Mouse (Mus musculus): ENCODE results near the gene Vtn. TPM values are rescaled to one million over a fixed set of nuclear protein-coding genes. Genes with fewer than 3 reads are reported as not detected.

Vtn gene
- total and polyA plus RNA-seq, 2 experiments from 2014 or later, result 94.4 to 111 TPM

GRCm38 (mm10) chr11:78534516-78534915, 35.6 kb downstream of the Vtn start:
- Histone ChIP-seq H3K9ac (no peak overlapping the region), H3K4me1 (ENCODE audit: insufficient read depth) (peaks cover 10% of the 10 kb centered on the region), H3K36me3 (ENCODE audit: insufficient read depth) (peaks cover 15% of the 10 kb centered on the region), H3K4me3 (ENCODE audit: low read depth, low read length) (0 out of 2 replicates have a peak overlapping the region, but pooled peaks have one; percentile 65), H3K27me3 (ENCODE audit: insufficient read depth, low read length) (no peaks in the 10 kb centered on the region), H3K27ac (ENCODE audit: low read depth, low read length) (no peak overlapping the region), H3K4me2 (ENCODE audit: low read depth) (peak overlapping the region; percentile 64), H3K9me3 (ENCODE audit: low read length) (no peaks in the 10 kb centered on the region)
- no peak for DNase-seq
- TF ChIP-seq CTCF (IDR thresholded peaks at IDR 0.05; ENCODE audit: low read depth), result 0 out of 2 replicates have a peak, but pooled peaks have one; percentile 14
- ATAC-seq, result no peak
- WGBS, result 87% methylated on average over 4 of the region's 4 CpGs

- peak; percentile 41 for DNase-seq
- TF ChIP-seq CTCF (IDR thresholded peaks at IDR 0.05; ENCODE audit: low read depth), result no peak
- WGBS, result under 1% methylated on average over 23 of the region's 23 CpGs
- peaks cover 10% of the 10 kb centered on the region for H3K4me1 ChIP-seq (ENCODE audit: insufficient read depth)
- ATAC-seq, result peak; percentile 58
- H3K4me3 ChIP-seq (ENCODE audit: low read depth, low read length), result peak overlapping the region; percentile 65
- no peaks in the 10 kb centered on the region for H3K9me3 ChIP-seq (ENCODE audit: low read length)
- H3K4me2 ChIP-seq (ENCODE audit: low read depth), result peak overlapping the region; percentile 64
- peak overlapping the region; percentile 87 for H3K27ac ChIP-seq (ENCODE audit: low read depth, low read length)
- peaks cover 16% of the 10 kb centered on the region for H3K36me3 ChIP-seq (ENCODE audit: insufficient read depth)
- peak overlapping the region; percentile 68 for H3K9ac ChIP-seq
- no peaks in the 10 kb centered on the region for H3K27me3 ChIP-seq (ENCODE audit: insufficient read depth, low read length)
Measured at GRCm38 (mm10) chr11:78535376-78536079, 36.6 kb downstream of the Vtn start.

GRCm38 (mm10) chr11:78536080-78536689, 37.3 kb downstream of the Vtn start, which contains the start of the genes Tnfaip1 and Ift20:
Gene Tnfaip1 (minus strand): TSS chr11:78536332.
Gene Ift20 (plus strand): TSS chr11:78536361.
- peak within 1 kb of the TSS; percentile 87 for H3K27ac ChIP-seq (ENCODE audit: low read depth, low read length)
- H3K4me1 ChIP-seq (ENCODE audit: insufficient read depth), result peaks cover 10% of the 10 kb centered on the region
- H3K27me3 ChIP-seq (ENCODE audit: insufficient read depth, low read length), result no peaks in the 10 kb centered on the region
- peak within 1 kb of the TSS; percentile 75 for H3K9ac ChIP-seq
- H3K4me3 ChIP-seq (ENCODE audit: low read depth, low read length), result peak within 1 kb of the TSS; percentile 65
- H3K4me2 ChIP-seq (ENCODE audit: low read depth), result peak within 1 kb of the TSS; percentile 77
- ATAC-seq, result peak; percentile 99
- under 1% methylated on average over 52 of the region's 52 CpGs for WGBS
- 0 out of 2 replicates have a peak, but pooled peaks have one; percentile 9 for TF ChIP-seq CTCF (IDR thresholded peaks at IDR 0.05; ENCODE audit: low read depth)
- DNase-seq, result peak; percentile 98
- H3K36me3 ChIP-seq (ENCODE audit: insufficient read depth), result peaks cover 21% of the 10 kb centered on the region
- no peaks in the 10 kb centered on the region for H3K9me3 ChIP-seq (ENCODE audit: low read length)

GRCm38 (mm10) chr11:78536690-78537084, 37.8 kb downstream of the Vtn start:
- no peak for DNase-seq
- ATAC-seq, result no peak
- Histone ChIP-seq H3K9ac (peak overlapping the region; percentile 75), H3K27ac (ENCODE audit: low read depth, low read length) (peak overlapping the region; percentile 85), H3K4me1 (ENCODE audit: insufficient read depth) (peaks cover 10% of the 10 kb centered on the region), H3K36me3 (ENCODE audit: insufficient read depth) (peaks cover 21% of the 10 kb centered on the region), H3K4me2 (ENCODE audit: low read depth) (peak overlapping the region; percentile 77), H3K4me3 (ENCODE audit: low read depth, low read length) (peak overlapping the region; percentile 65), H3K9me3 (ENCODE audit: low read length) (no peaks in the 10 kb centered on the region), H3K27me3 (ENCODE audit: insufficient read depth, low read length) (no peaks in the 10 kb centered on the region)
- WGBS, result 3% methylated on average over 14 of the region's 14 CpGs
- TF ChIP-seq CTCF (IDR thresholded peaks at IDR 0.05; ENCODE audit: low read depth), result no peak

GRCm38 (mm10) chr11:78540358-78540757, 41.5 kb downstream of the Vtn start:
- H3K27ac ChIP-seq (ENCODE audit: low read depth, low read length), result no peak overlapping the region
- H3K9me3 ChIP-seq (ENCODE audit: low read length), result no peaks in the 10 kb centered on the region
- H3K27me3 ChIP-seq (ENCODE audit: insufficient read depth, low read length), result no peaks in the 10 kb centered on the region
- H3K4me1 ChIP-seq (ENCODE audit: insufficient read depth), result no peaks in the 10 kb centered on the region
- peaks cover 36% of the 10 kb centered on the region for H3K36me3 ChIP-seq (ENCODE audit: insufficient read depth)
- DNase-seq, result no peak
- no peak for TF ChIP-seq CTCF (IDR thresholded peaks at IDR 0.05; ENCODE audit: low read depth)
- no peak for ATAC-seq
- H3K9ac ChIP-seq, result no peak overlapping the region
- no peak overlapping the region for H3K4me3 ChIP-seq (ENCODE audit: low read depth, low read length)
- 91% methylated on average over 3 of the region's 3 CpGs for WGBS
- H3K4me2 ChIP-seq (ENCODE audit: low read depth), result no peak overlapping the region

- H3K27ac ChIP-seq (ENCODE audit: low read depth, low read length), result no peak overlapping the region
- DNase-seq (peak; percentile 35), ATAC-seq (no peak; the same call in 1 of the 2 replicates)
- peak; percentile 42 for TF ChIP-seq CTCF (IDR thresholded peaks at IDR 0.05; ENCODE audit: low read depth)
- H3K4me1 ChIP-seq (ENCODE audit: insufficient read depth), result 0 out of 2 replicates have a peak, but pooled peaks cover 5% of the 10 kb centered on the region
- no peaks in the 10 kb centered on the region for H3K27me3 ChIP-seq (ENCODE audit: insufficient read depth, low read length)
- WGBS, result 92% methylated on average over 7 of the region's 7 CpGs
- no peak overlapping the region for H3K4me3 ChIP-seq (ENCODE audit: low read depth, low read length)
- peaks cover 28% of the 10 kb centered on the region for H3K36me3 ChIP-seq (ENCODE audit: insufficient read depth)
- no peak overlapping the region for H3K9ac ChIP-seq
- no peaks in the 10 kb centered on the region for H3K9me3 ChIP-seq (ENCODE audit: low read length)
- no peak overlapping the region for H3K4me2 ChIP-seq (ENCODE audit: low read depth)
Measured at GRCm38 (mm10) chr11:78544449-78545111, 45.7 kb downstream of the Vtn start.

Measured in forebrain, postnatal 0 days (tissue).